Mouse (Mus musculus) heart, postnatal 36 days (tissue): Measurements from ENCODE around the gene Tm9sf1. TPM values are rescaled to one million over a fixed set of nuclear protein-coding genes. Genes with fewer than 3 reads are reported as not detected.

ENCODE experiments used
- DNase-seq, 2 experiments: peaks; one replicate each; pipeline ENCODE4 v3.0.0; 2021 to 2022
- intact Hi-C: fragments of 180-260 bp; cut with DNase I; formaldehyde crosslinking; loops from one replicate; pipeline ENCODE4 v1.15.1; 2025
- total RNA-seq, 2 experiments: library from RNA; stranded (reverse); gene quantifications; 2 replicates each; pipeline ENCODE4 v1.2.3; 2021

Gene Tm9sf1
- 10 to 100 TPM; 38.3 to 42.1 TPM for total RNA-seq

DNA sequence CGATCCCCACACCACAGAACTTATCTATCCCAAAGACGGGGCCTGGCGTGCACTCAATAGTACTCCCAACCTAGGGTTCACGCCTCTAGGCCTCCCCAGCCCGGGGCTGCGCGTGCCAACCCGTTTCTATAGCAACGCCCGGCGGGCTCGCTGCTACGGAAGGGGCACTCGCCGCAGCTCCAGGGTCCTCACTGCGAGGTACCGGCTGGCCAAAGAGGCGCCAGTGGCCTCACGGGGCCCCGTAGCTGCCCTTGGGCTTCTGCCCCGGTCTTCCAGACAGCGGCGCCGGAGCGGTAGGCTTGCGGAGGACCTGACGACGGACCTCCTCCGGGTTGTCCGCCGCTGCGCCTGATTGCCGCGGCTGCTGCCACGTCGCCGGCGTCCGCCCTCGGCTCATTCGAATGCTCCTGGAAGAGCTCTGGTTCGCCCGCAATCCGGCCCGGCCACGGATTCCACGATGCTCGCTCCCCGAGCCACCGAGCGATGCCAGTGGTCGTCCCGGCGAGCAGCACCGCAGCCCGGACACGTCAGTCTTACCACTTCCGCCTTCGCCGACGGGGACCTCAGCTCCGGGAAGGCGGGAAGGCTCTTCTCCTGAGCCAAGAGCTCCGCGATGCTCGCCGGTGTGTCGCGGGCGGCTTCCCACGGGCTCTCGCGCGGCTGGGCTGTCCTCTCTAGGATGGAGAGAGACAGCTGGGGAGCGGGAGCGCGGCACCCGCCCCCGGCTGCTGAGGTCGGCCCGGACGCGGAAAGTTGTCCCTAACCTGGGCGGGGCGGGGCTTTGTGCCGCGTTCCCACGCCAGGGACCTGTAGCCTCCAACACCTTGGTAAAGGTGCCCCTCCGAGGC is at the start of gene Tm9sf1:
Gene Tm9sf1 (minus strand): TSS at position 747 of the 848 bp plus-strand sequence.
- peak; percentile 87 to 98 for DNase-seq
- intact Hi-C loops, result loop anchor here (2.0 kb wide), 1 partner anchor 14 kb away; no protein-coding TSS in a partner anchor

DNA sequence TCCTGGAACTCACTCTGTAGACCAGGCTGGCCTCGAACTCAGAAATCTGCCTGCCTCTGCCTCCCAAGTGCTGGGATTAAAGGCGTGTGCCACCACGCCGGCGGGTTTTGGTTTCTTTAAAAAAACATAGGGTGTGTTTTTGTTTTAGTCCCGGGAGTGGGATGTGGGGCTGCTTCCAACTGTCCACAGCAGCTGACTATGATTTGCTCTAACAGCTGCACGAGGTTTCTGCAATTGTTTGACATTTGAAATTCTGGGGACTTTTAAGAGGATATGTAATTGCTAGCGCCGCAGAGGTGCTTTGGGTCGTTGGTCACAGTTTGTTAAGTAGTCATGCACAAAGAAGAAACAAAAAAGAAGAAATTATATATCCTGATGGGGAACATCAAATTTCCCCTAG is 45.8 kb upstream of the Tm9sf1 start:
- intact Hi-C loops, result no loop called here
- DNase-seq, result no peak

DNA sequence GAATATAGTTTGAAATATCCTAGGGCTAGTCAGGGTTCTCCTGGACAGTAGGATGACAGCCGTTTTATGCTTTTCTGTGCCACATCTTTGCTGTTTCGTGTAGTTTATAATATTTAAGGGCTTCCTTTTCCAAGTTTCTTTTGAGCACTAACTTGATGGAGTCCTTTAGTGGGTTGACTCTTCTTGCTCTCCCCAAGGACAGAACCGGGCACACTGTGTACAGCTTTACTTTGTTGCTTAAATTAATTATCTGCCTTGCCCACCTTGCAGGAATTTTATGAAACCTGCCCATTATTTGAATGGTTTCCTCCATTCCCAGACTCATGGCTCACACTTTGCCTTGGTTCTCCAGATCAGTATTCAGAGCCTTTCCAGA is 38.5 kb upstream of the Tm9sf1 start:
- DNase-seq, result no peak
- intact Hi-C loops, result loop anchor here (1.0 to 5.0 kb wide), 3 partner anchors 40 to 80 kb away; partner anchors contain the start of genes Ltb4r2 and Rabggta

DNA sequence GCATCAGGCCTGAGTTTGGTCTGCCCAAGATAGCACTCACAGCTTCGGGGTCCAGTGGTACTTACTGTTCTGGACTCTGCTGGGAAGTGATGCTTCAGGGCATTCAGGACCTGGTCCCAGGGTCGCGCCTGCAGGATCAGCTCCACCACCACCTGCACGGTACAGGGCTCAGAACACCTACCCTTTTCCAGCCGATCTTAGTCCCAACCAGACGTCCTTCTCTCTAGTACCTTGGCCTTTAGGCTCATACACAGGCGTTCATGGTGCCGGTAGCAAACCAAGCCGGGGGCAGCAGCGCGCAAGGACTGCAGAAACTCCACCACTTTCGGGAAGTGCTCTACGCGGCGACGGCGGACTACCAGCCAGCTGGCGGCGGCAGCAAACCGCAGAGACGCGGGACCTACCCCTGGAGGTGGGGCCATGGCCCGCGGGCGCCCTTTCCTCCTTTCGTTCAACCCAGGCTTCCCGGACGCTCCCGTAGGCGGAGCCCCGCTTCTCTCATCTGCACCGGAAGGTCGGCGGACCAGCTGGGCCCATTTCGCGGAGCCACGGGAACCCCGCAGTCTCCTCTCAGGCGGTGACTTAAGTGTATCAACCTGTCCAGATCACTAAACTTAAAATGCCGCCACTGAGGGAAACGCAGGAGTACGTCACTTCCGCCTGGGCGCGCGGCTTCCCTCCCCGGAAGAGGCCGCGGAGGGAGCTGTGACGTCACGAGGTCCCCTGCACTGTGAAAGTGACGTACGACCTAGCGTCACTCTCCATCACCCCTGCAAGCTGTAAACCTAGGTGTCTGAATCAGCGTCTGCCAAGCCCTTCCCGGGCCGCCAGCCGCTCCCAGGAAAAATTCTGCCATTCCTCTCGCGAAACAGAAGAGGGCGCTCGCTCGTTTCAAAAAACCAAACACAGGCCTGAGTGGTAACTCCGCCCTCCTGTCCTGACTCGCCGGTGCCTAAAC is 37.8 kb upstream of the Tm9sf1 start, which contains the start of gene Tinf2:
Gene Tinf2 (minus strand): TSS at position 661 of the 958 bp plus-strand sequence.
- intact Hi-C loops, result loop anchor here (1.0 to 5.0 kb wide), 3 partner anchors 41 to 81 kb away; partner anchors contain the start of genes Ltb4r2 and Rabggta

DNA sequence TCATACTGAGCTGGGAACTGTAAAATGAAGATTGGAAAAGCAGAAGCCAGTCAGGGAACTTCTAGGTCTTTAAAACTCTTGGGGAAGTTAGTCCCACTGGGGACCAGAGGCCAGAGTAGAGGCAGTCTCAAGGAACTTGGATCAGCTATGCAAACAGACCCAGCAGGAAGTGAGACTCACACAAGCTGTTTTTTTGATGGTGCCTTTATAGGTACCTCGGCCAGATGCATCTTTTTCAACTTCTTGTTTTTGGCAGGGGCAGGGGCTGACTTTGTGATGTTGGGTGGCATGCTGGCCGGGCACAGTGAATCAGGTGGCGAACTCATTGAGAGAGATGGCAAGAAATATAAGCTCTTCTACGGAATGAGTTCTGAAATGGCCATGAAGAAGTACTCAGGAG is 34.0 kb upstream of the Tm9sf1 start:
- intact Hi-C loops, result no loop called here
- no peak for DNase-seq

More for the DNA sequence above, 37.8 kb upstream of the Tm9sf1 start, which contains the start of gene Tinf2:
- peak; percentile 91 to 94 for DNase-seq

DNA sequence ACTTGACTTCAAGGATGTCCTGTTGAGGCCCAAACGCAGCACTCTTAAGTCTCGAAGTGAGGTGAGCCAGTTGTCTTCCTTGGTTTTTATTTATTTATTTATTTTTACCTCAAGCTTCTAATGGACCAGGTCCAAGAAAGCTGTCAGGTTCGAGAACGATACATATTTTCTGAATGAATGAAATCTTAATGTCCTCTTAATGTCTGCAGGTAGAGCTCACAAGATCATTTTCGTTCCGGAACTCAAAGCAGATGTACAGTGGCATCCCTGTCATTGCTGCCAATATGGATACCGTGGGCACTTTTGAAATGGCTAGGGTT is 29.1 kb upstream of the Tm9sf1 start:
- intact Hi-C loops, result loop anchor here (5.0 kb wide), 1 partner anchor 35 kb away; the partner anchor contains the start of genes Gm49378 and Ipo4
- DNase-seq, result no peak

DNA sequence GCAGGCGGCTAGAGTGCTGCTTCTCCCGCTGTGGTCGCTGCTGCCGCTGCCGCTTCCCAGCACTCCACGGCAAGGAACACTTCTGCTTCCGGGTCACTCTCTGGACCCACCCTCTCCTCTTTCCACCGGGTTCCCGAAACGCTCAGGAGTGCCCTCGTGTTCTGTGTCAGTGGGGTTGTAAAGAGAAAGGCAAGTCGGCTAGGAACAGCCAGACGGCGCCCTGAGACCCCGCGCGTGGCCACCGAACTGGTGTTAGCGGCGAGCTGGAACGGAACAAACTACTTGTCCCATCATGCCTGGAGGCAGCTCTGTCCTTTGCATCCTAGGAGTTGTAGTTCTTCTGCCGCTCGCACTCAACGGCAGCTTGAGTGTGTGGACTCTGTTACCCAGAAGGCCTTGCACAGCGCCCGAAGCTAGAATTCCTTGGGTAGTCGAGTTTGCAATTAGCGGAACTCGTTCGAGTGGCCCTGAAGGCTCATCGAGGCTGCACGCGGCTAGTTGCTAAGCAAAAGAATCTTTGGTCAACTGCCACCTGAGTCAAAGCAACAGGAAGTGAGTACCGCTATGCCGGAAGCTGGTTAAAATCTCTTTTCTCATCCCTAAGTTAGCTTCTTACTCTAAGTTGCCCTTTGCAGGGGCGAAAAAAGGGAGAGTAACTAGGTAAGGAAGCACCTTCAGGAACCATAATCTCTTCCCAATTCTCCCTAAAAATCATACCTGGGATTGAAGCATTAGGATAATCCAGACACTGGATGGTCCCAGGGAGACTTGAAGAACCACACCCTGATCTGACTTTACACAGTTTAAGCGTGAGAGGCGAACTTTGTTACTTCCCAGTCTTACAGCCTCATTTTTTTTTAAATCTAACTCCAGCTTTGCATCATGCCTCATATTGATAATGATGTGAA is 28.5 kb upstream of the Tm9sf1 start, which contains the start of the genes Gmpr2 and Nedd8:
Gene Gmpr2 (plus strand): TSS at position 109 of the 908 bp plus-strand sequence.
Gene Nedd8 (minus strand): TSS at position 292 of the 908 bp plus-strand sequence.
- intact Hi-C loops, result loop anchor here (5.0 kb wide), 1 partner anchor 35 kb away; the partner anchor contains the start of genes Gm49378 and Ipo4
- peak; percentile 80 to 93 for DNase-seq

DNA sequence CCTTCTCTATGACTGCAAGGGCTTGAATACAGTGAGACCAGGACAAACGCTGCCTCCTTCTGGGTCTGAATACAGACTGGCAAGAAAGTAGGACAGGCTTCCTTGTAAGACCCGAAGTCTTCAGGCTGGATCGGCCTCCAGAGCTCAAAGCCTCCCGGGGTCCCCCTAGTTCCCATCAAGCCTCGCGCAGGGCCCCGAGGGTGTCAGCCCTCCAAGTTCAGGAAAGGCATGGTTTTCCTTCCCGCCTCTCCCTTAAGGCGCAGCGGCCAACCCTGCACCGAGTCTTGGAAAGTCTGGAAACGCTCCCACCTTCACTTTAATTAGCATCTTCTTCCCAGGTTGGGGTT is 27.9 kb upstream of the Tm9sf1 start:
- intact Hi-C loops, result loop anchor here (5.0 kb wide), 1 partner anchor 34 kb away; the partner anchor contains the start of genes Gm49378 and Ipo4
- no peak for DNase-seq

DNA sequence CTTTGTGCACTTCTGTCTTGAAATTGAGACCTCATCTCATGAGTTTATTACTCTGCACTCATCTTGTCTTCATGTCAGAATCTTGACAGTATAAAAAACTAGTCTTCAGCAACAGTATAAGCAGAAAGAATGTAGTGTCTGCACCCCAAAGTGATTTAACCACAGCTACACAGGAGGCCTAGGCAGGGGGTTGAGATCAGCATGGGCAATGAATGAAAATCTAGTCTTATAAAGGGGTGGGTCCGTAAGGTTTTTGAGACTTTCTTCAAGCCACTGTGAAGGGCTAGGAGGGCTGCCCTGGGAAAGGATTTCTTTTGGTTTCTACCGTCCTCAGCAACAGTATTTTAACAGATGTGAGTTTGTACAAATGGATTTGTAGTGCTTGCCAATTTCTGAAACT is 17.0 kb upstream of the Tm9sf1 start:
- intact Hi-C loops, result loop anchor here (2.0 kb wide), 1 partner anchor 26 kb away; the partner anchor contains the start of gene Ipo4

DNA sequence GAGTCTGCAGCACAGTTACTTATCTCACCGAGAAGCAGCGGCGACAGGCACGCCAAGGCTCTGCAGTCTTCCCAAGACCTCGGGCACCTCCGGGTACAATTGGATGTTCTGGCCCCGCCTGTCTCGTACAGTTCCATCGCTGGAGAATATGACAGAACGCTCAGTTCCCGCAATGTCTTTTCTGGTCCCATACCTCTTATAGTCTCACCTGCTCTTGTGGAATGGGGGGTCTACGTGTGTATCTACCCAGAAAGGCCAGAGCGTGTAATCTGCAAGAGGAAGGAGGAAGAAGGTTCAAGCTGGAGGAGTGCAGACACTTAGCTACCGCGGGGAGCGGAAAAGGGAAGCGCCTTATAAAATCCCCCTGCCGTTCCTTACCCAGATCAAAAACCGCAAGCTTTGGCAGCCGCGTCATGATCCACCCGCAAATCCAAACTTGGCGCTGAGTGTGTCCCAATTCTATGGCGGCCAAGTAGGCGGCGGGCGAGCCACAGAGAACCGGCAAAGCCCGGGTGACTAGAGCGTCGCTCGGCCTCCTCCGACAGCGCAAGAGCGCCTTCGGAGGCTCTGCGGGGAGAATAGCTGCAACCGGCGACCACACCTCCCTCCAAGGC is 16.5 kb upstream of the Tm9sf1 start, which contains the start of gene Mdp1:
Gene Mdp1 (minus strand): TSS at position 549 of the 614 bp plus-strand sequence.
- peak; percentile 76 to 79 for DNase-seq
- intact Hi-C loops, result loop anchor here (2.0 kb wide), 1 partner anchor 25 kb away; the partner anchor contains the start of gene Ipo4

More for the DNA sequence above, 17.0 kb upstream of the Tm9sf1 start:
- no peak for DNase-seq

DNA sequence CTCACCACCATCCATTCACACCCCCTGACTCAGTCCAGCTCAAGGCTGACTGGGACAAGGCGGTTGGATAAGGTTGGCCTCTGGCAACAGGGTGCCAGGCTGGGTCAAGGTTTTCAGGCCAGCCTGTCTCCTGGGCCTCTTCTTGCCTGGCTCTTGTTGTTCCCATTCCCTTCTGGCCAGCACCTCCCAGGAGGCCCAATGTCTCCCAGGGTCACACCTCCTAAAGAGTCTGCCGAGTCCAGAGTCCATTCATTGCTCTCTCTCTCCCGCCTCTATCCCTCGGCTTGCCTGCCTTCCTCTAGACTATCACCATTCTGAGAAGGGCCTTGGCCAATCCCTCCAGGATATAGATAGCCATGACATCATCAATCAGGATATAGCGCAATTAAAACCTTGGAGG is 14.4 kb upstream of the Tm9sf1 start:
- no peak for DNase-seq
- intact Hi-C loops, result no loop called here

DNA sequence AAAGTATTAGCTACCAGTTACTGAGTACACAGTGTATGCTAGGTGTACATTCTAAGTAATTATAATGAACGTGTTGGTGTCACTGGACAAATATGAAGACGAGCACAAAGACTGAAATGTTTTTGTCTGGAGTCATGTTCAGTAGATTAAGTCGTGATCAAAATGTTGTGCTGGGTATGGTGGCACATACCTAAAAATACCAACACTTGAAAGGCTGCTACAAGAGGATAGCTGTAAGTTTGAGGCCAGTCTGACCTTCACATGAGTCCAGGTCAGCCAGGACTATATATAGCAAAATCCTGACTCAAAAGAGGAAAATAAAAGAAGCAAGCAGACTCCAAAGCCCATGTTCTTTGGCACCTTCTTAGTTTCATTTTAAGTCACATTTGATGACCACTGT is 13.3 kb upstream of the Tm9sf1 start:
- DNase-seq, result no peak
- intact Hi-C loops, result loop anchor here (2.0 kb wide), 1 partner anchor 14 kb away; the partner anchor contains the start of gene Tm9sf1

DNA sequence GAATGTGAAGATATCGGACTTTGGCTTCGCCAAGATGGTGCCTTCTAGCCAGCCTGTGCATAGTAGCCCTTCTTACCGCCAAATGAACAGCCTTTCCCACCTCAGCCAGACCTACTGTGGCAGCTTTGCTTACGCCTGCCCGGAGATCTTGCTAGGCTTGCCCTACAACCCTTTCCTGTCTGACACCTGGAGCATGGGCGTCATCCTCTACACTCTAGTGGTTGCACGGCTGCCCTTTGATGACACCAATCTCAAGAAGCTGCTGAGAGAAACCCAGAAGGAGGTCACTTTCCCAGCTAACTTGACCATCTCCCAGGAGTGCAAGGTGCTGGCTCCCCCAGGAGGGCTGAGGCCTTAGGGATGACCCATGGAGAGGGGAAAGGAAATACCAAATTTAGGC is 7.9 kb upstream of the Tm9sf1 start:
- intact Hi-C loops, result no loop called here
- no peak for DNase-seq

DNA sequence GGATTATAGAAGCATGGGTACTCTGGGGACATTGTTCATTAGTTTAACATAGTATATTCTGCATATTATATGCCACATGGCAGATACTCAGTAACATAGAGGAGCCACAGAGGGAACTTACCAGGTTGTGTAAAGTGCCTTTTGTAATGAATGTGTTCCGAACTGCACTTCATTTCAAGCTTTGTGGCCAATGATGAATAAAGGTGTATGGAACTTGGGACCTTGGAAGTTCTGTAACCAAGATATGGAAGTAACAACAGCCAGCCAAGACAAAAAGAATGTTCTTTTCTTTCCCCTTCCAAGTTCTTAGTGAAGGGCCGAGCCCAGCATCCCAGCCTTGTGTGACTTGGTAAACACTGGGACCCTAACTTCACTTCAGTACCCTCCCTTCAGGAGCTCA is 6.3 kb upstream of the Tm9sf1 start, which contains the start of gene Tssk4:
Gene Tssk4 (plus strand): TSS at position 301 of the 400 bp plus-strand sequence.
- DNase-seq, result no peak
- intact Hi-C loops, result no loop called here

DNA sequence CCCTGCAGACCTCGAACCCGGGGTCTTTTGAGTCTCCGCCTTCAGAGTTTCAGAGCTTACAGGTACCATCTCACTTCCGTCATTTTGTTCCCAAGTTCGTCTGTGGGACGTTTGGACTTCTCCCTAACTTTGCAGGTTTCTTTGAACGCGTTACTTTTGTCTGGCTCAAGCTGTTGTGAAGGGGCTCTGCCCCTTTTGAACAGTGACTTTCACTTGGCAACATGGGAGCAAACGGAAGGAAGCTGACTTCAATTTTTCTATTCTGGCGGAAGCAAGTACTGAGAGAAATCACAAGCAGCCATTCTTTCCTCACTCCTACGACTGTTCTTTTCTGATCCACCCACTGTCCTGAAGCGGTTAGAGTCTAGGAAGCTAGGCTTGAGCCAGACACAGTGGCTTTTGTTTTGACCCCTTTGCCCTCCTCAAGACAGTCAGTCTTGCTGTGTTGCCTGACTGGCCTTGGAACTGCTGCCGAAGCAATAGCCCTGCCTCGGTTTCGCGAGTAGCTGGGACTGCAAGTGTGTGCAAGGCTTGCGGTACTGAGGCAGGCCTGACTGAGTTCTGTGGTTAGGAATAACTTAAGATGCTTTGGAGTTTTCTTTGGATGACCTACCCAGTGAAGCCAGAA is 769 bp upstream of the Tm9sf1 start:
- intact Hi-C loops, result no loop called here

DNA sequence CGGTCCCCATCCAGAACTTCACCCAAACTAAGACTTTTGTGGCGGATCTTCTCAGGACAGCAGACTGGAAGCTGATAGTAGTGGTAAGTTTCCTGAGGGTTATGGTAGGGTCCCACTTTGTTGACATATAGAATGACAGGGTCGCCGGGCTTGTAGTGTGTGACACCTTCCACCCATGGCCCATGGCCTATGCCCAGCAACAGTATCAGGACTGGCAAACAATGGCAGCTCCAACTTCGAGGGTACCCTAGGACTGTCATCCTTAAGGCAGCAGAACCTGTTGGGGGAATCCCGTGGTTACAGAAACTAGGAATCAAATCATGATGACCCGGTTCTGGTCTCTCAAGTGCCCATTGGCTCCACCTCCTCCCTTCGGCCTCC is 937 bp downstream of the Tm9sf1 start:
- no peak for DNase-seq
- intact Hi-C loops, result loop anchor here (2.0 kb wide), 1 partner anchor 14 kb away; no protein-coding TSS in a partner anchor

More for the DNA sequence above, 769 bp upstream of the Tm9sf1 start:
- DNase-seq, result peak in 1 of 2 experiments; percentile 24

DNA sequence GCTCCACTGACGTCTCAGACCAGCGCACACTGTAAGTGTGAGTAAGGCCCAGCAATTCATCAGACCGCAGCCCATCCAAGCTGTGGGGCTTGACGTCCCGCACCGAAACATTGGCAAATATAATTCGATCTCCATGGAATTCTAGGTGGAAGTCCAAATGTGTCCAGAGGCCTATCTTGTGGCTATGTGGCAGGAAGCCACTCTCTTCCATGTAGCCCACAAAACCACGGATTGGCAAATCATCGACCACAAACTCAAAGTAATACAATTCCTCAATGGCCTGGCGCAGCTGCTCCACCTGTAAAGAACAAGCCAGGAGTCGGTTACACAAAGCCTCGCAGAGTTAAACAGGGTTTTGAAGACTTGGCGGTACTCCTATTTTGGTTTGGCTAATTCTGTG is 2.3 kb downstream of the Tm9sf1 start:
- intact Hi-C loops, result no loop called here
- DNase-seq, result no peak

DNA sequence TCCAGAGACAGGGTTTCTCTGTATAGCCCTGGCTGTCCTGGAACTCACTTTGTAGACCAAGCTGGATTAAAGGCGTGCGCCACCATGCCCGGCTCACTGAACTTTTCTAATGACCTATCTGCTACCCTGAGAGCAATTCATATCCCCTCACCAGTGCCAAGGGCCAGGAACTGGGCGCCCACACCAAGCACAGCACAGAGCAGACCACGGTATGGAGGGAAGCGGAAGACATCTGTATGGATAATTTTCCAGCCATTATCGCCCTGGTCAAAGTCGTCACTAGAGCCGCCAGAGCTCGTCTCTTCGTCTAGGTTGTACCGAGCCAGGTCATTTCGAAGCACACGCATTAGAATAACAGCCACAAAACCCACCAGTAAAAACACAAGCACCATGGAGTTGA is 2.8 kb downstream of the Tm9sf1 start:
- no peak for DNase-seq

More for the DNA sequence above, 2.8 kb downstream of the Tm9sf1 start:
- intact Hi-C loops, result no loop called here
